Comparison of ENCODE assay signal across 13 mouse cellular contexts in genomic region chr7:16417141-16417771, GRCm38 (mm10). TPM values are rescaled to one million over a fixed set of nuclear protein-coding genes. Genes with fewer than 3 reads are reported as not detected.
DNase-seq lines count a peak whose midpoint lies in the region; ATAC-seq lines count a peak whose summit lies in the region.
"Had no signal": no experiment of that assay in that cellular context is flagged by ENCODE, and none has a peak within 500 bp of the region (broad histone marks: within the 10 kb centered on the region; RNA-seq: fewer than 3 reads in every experiment).

No protein-coding gene starts in this region.

- no peak overlapping the region for H3K4me3 ChIP-seq in heart, embryonic 10.5 days
- no peak overlapping the region for H3K4me3 ChIP-seq in lung, embryonic 16.5 days (ENCODE audit: low read length)
- H3K4me3 ChIP-seq in forebrain, embryonic 16.5 days (replicated peaks; ENCODE audit: low read length): no peak overlapping the region
- H3K4me3 ChIP-seq: erythroblast, embryonic 14.5 days; hindbrain, embryonic 10.5 days had no signal

- intact Hi-C loops in heart, postnatal 36 days (cut with DNase I): no loop called here

- ATAC-seq in lung, embryonic 16.5 days (ENCODE audit: low read depth): peak; percentile 10; the same call in 1 of the 2 replicates
- ATAC-seq in forebrain, embryonic 16.5 days: no peak

- no peak overlapping the region for H3K27ac ChIP-seq in heart, embryonic 10.5 days
- H3K27ac ChIP-seq in lung, embryonic 16.5 days (ENCODE audit: low read length): no peak overlapping the region
- no peak overlapping the region for H3K27ac ChIP-seq in forebrain, embryonic 16.5 days (ENCODE audit: low read length)
- H3K27ac ChIP-seq: hindbrain, embryonic 10.5 days had no signal

- no peak overlapping the region for H3K4me2 ChIP-seq in lung, embryonic 16.5 days (ENCODE audit: low read depth, low read length)
- no peak overlapping the region for H3K4me2 ChIP-seq in forebrain, embryonic 16.5 days (ENCODE audit: low read length)
- H3K4me2 ChIP-seq: lung, embryonic 14.5 days had no signal

- H3K36me3 ChIP-seq in heart, embryonic 10.5 days: peaks cover 79% of the 10 kb centered on the region
- peaks cover 51% of the 10 kb centered on the region for H3K36me3 ChIP-seq in lung, embryonic 16.5 days (ENCODE audit: control insufficient read depth, insufficient read depth, low read length)
- peaks cover 24% of the 10 kb centered on the region for H3K36me3 ChIP-seq in forebrain, embryonic 16.5 days (ENCODE audit: control insufficient read depth, insufficient read depth)

- peak; percentile 75 to 84 for DNase-seq in heart, adult 18-20 months
- no peak for DNase-seq in heart, embryonic 10.5 days (ENCODE audit: low spot score)
- peak; percentile 21 for DNase-seq in brain, adult 2 months (ENCODE audit: low read depth, low spot score)
- DNase-seq in heart, postnatal 36 days: peak; percentile 44 to 72
- DNase-seq in frontal cortex, postnatal 25 days (ENCODE audit: low spot score in 2 of 2): no peak
- no peak for DNase-seq in urinary bladder, postnatal 25 days (ENCODE audit: low spot score)
- DNase-seq: cerebellum, adult 9-10 months; lung, embryonic 14.5 days; retina, postnatal 1 day had no signal

- H3K4me1 ChIP-seq in heart, embryonic 10.5 days: peaks cover 21% of the 10 kb centered on the region
- peaks cover 10% of the 10 kb centered on the region for H3K4me1 ChIP-seq in lung, embryonic 16.5 days (replicated peaks; ENCODE audit: control insufficient read depth, insufficient read depth, low read length)
- H3K4me1 ChIP-seq in forebrain, embryonic 16.5 days (replicated peaks; ENCODE audit: control insufficient read depth, insufficient read depth, low read length): 0 out of 2 replicates have a peak, but pooled peaks cover 3% of the 10 kb centered on the region

- H3K9ac ChIP-seq in lung, embryonic 16.5 days (ENCODE audit: low read length): no peak overlapping the region
- no peak overlapping the region for H3K9ac ChIP-seq in forebrain, embryonic 16.5 days (replicated peaks; ENCODE audit: low read depth, low read length)
- H3K9ac ChIP-seq: lung, embryonic 14.5 days had no signal

- WGBS in heart, embryonic 10.5 days: 86% methylated on average over 10 of the region's 10 CpGs
- WGBS in lung, embryonic 16.5 days: 77% methylated on average over 10 of the region's 10 CpGs
- WGBS in forebrain, embryonic 16.5 days: 93% methylated on average over 10 of the region's 10 CpGs

- no peaks in the 10 kb centered on the region for H3K9me3 ChIP-seq in heart, embryonic 10.5 days
- no peaks in the 10 kb centered on the region for H3K9me3 ChIP-seq in lung, embryonic 16.5 days (ENCODE audit: control insufficient read depth, low read length)
- H3K9me3 ChIP-seq in forebrain, embryonic 16.5 days (ENCODE audit: control insufficient read depth, low read length): no peaks in the 10 kb centered on the region
- H3K9me3 ChIP-seq: hindbrain, embryonic 10.5 days had no signal

- H3K27me3 ChIP-seq in heart, embryonic 10.5 days (ENCODE audit: insufficient read depth, poor library complexity, severe bottlenecking): no peaks in the 10 kb centered on the region
- no peaks in the 10 kb centered on the region for H3K27me3 ChIP-seq in lung, embryonic 16.5 days (ENCODE audit: control insufficient read depth, insufficient read depth, low read depth, low read length)
- no peaks in the 10 kb centered on the region for H3K27me3 ChIP-seq in forebrain, embryonic 16.5 days (replicated peaks; ENCODE audit: control insufficient read depth, insufficient read depth, low read length)

RNA-seq across cellular contexts. Expression of gene Zc3h4, which starts 16.5 kb away (rescaled TPM):
- 10 to 100 TPM; 25.4 to 34.5 TPM for total RNA-seq in heart, adult 18-20 months (2021)
- 12.9 and 19.4 TPM in 2 replicates for polyA plus RNA-seq in heart, embryonic 10.5 days (2016; fragmentation: Nextera tagmentation; extraction: Ambion mirVana)
- 10 to 100 TPM; 28.9 to 37.8 TPM for total RNA-seq in heart, postnatal 36 days (2021)
- polyA plus RNA-seq in lung, embryonic 16.5 days (2015; fragmentation: Nextera tagmentation; extraction: Ambion mirVana): 13.1 and 13.2 TPM in 2 replicates
- 18.6 and 19.3 TPM in 2 replicates for polyA plus RNA-seq in forebrain, embryonic 16.5 days (2015; fragmentation: Nextera tagmentation; extraction: Ambion mirVana)

RNA-seq across cellular contexts. Expression of gene Sae1, which starts 29.6 kb away (rescaled TPM):
- 10 to 100 TPM; 37.3 to 40.6 TPM for total RNA-seq in heart, adult 18-20 months (2021)
- polyA plus RNA-seq in heart, embryonic 10.5 days (2016; fragmentation: Nextera tagmentation; extraction: Ambion mirVana): 302 and 359 TPM in 2 replicates
- total RNA-seq in heart, postnatal 36 days (2021): 10 to 100 TPM; 33.6 to 35.7 TPM
- 281 and 310 TPM in 2 replicates for polyA plus RNA-seq in lung, embryonic 16.5 days (2015; fragmentation: Nextera tagmentation; extraction: Ambion mirVana)
- polyA plus RNA-seq in forebrain, embryonic 16.5 days (2015; fragmentation: Nextera tagmentation; extraction: Ambion mirVana): 297 and 304 TPM in 2 replicates

RNA-seq across cellular contexts. Expression of gene Tmem160, which starts 35.3 kb away (rescaled TPM):
- 100 to 1,000 TPM in 1 of 2 experiments, 10 to 100 TPM in 1; 87.4 to 101 TPM for total RNA-seq in heart, adult 18-20 months (2021)
- polyA plus RNA-seq in heart, embryonic 10.5 days (2016; fragmentation: Nextera tagmentation; extraction: Ambion mirVana): 90.2 and 91.9 TPM in 2 replicates
- total RNA-seq in heart, postnatal 36 days (2021): 10 to 100 TPM; 79.4 to 89.8 TPM
- 34.8 and 39.1 TPM in 2 replicates for polyA plus RNA-seq in lung, embryonic 16.5 days (2015; fragmentation: Nextera tagmentation; extraction: Ambion mirVana)
- polyA plus RNA-seq in forebrain, embryonic 16.5 days (2015; fragmentation: Nextera tagmentation; extraction: Ambion mirVana): 65.1 and 66.7 TPM in 2 replicates

Comparison
In these comparisons a context has a peak if more than half of its experiments do, and no peak if none do; other contexts are left out.
1. DNase-seq: peak in heart, adult 18-20 months (2 of 2), brain, adult 2 months (single experiment) and heart, postnatal 36 days (2 of 2); none in heart, embryonic 10.5 days (single experiment), frontal cortex, postnatal 25 days (0 of 2) and urinary bladder, postnatal 25 days (single experiment).